Mouse (Mus musculus) neural tube, postnatal 0 days (tissue): Measurements from ENCODE around the gene Vmn2r38. TPM values are rescaled to one million over a fixed set of nuclear protein-coding genes. Genes with fewer than 3 reads are reported as not detected.

Source experiments
- polyA plus RNA-seq: library from polyadenylated mRNA; unstranded; fragments of >200 nt; fragmentation: Nextera tagmentation; extraction: Ambion mirVana; gene quantifications from 2 replicates; pipeline ENCODE4 v1.2.1, GENCODE M21; 2015

The Vmn2r38 gene
- not detected in 2 replicates for polyA plus RNA-seq

DNA sequence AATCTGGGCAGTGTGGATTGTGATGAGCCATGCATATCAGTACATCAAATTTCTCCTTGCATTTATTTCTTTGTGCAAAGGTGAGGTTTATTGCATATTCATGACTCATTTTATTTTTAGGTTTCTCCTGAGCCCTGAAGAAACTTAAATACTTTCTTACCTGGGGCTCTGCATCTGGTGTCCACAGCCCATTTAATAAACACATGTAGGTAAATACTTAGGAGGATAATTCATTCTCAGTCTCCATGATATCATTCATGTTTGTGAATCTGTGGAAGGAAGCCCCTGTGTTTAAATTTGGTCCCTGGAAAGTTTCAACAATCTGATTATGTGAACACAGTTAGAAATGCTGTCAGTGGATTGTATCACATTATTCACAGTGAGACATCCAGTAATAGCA is at the start of gene Vmn2r38:
Vmn2r38 (minus strand) TSS at position 101 of the 400 bp plus-strand sequence.

DNA sequence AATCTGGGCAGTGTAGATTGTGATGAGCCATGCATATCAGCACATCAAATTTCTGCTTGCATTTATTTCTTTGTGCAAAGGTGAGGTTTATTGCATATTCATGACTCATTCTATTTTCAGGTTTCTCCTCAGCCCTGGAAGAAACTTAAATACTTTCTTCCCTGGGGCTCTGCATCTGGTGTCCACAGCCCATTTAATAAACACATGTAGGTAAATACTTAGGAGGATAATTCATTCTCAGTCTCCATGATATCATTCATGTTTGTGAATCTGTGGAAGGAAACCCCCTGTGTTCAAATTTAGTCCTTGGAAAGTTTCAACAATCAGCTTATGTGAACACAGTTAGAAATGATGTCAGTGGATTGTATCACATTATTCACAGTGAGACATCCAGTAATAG is 67.0 kb downstream of the Vmn2r38 start, which contains the start of gene Vmn2r39:
Vmn2r39 (minus strand) TSS at position 101 of the 400 bp plus-strand sequence.

Other genes with a start within 250 kb of the Vmn2r38 start
- gene Vmn2r40, start 166.4 kb downstream of the Vmn2r38 start, polyA plus RNA-seq = not detected in 2 replicates
- not detected in 2 replicates for gene Vmn2r39, start 67.1 kb downstream of the Vmn2r38 start, polyA plus RNA-seq
- gene Vmn2r37, start 125.8 kb upstream of the Vmn2r38 start, polyA plus RNA-seq = not detected in 2 replicates